Mouse (Mus musculus) left cerebral cortex, postnatal 10 days (tissue): ENCODE data around the gene Tmem215. TPM values are rescaled to one million over a fixed set of nuclear protein-coding genes. Genes with fewer than 3 reads are reported as not detected.

Source experiments
- DNase-seq, 2 experiments: peaks; one replicate each; pipeline ENCODE4 v3.0.0; 2021 to 2022; ENCODE audit warnings: low spot score in 2 of 2, mixed read lengths in 1 of 2; ENCODE audit errors: extremely low spot score in 1 of 2
- intact Hi-C: fragments of 180-260 bp; cut with DNase I; formaldehyde crosslinking; loops from one replicate; pipeline ENCODE4 v1.15.1; 2025
- total RNA-seq, 2 experiments: library from RNA; stranded (reverse); gene quantifications; 2 replicates each; pipeline ENCODE4 v1.2.3; 2021

Gene Tmem215
- 1 to 10 TPM; 8.4 to 9.2 TPM for total RNA-seq

- intact Hi-C loops: no loop called here
- no peak for DNase-seq
Observed at GRCm38 (mm10) chr4:40471880-40472279, at the start of gene Tmem215. TSS of gene Tmem215 (plus strand) at chr4:40472180.

DNA sequence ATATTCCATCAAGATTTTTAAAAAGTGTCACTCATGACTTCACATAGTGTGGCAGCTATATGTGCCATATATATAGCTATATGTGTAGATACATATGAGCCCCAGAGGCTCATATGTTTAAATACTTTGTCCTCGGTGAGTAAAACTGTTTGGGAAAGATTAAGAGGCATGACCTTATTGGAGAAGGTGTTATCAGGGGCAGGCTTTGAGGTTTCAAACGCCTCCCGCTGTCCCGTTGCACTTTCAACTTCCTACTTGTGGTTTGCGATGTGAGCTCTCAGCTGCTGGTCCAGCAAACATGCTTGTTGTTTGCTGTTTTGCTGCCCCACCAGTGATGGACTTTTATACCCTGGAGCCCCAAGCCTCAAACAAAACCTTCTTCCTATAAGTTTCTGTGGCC, 40.1 kb upstream of the Tmem215 start:
- DNase-seq: no peak
- intact Hi-C loops: no loop called here

GRCm38 (mm10) chr4:40433379-40433778, 38.6 kb upstream of the Tmem215 start:
- DNase-seq: no peak
- intact Hi-C loops: no loop called here

- intact Hi-C loops: no loop called here
- no peak for DNase-seq
Observed at GRCm38 (mm10) chr4:40434388-40434787, 37.6 kb upstream of the Tmem215 start.

GRCm38 (mm10) chr4:40443565-40443964, 28.4 kb upstream of the Tmem215 start:
- intact Hi-C loops: no loop called here
- DNase-seq: no peak

GRCm38 (mm10) chr4:40472700-40473530, 935 bp downstream of the Tmem215 start:
- intact Hi-C loops: no loop called here

GRCm38 (mm10) chr4:40473911-40474310, 1.9 kb downstream of the Tmem215 start:
- no peak for DNase-seq
- intact Hi-C loops: no loop called here

More at GRCm38 (mm10) chr4:40472700-40473530, 935 bp downstream of the Tmem215 start:
- DNase-seq: peak in 1 of 2 experiments; percentile 59

DNA sequence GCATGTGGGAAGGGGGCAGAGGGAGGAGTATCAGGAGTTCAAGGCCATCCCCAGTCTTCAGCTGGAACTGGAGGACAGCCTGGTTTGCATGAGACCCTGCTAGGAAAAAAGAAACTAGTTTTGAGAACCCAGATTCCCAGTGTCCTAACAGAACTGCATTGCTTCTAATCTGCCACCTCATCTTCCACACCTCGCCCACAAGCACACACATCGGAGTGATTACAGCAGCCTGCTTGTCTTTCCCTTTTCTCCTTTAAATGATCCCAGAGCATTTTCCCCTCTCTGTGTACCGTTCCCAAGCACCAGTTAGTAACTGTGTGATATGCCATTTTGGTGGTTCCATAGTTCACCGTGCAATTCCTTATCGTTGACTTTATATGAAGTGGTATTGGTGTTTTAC, 6.0 kb downstream of the Tmem215 start:
- intact Hi-C loops: no loop called here
- DNase-seq: no peak

GRCm38 (mm10) chr4:40486546-40486945, 14.6 kb downstream of the Tmem215 start:
- no peak for DNase-seq

DNA sequence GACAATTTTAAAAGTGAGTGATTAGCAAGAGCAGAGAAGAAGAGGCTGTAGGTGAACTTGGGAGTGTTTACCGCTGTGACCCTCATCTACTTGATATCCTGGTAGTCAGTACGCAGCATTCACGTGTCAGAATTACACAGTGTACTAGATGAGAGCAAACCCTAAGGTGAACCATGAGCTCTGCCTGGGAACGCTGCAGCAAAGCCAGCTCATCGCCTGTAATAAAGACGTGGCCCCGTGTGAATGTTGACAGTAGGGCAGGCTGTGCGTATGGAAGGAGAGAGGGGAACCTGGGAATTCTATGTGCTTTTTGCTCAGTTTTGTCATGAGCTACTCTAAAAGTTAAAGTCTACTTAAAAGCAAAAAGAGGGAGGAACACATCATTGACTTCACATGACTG, 19.8 kb downstream of the Tmem215 start:
- intact Hi-C loops: no loop called here
- no peak for DNase-seq

More at GRCm38 (mm10) chr4:40486546-40486945, 14.6 kb downstream of the Tmem215 start:
- intact Hi-C loops: no loop called here

DNA sequence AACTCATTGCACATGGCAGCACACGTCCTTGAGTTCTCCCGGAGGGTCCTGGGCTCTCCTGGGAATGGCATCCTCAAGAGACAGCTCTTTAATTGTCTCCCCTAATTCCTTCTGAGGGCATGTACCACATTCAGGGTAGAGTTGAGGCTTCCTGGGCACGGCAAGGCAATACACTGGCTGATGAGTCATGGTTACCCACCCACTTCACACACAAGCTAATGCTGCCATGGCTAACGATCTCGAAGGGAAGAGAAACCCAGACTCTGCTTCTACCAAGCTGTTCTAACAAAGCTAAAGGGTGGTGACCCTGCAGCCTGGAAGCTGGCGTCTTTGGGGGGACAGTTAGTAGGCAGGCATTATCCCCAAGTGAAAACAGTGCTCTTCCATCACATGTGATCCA, 24.4 kb downstream of the Tmem215 start:
- intact Hi-C loops: no loop called here

GRCm38 (mm10) chr4:40496828-40497227, 24.8 kb downstream of the Tmem215 start:
- no peak for DNase-seq

More for the DNA sequence above, 24.4 kb downstream of the Tmem215 start:
- DNase-seq: no peak

GRCm38 (mm10) chr4:40499812-40500591, 28.0 kb downstream of the Tmem215 start:
- no peak for DNase-seq
- intact Hi-C loops: no loop called here

More at GRCm38 (mm10) chr4:40496828-40497227, 24.8 kb downstream of the Tmem215 start:
- intact Hi-C loops: no loop called here

DNA sequence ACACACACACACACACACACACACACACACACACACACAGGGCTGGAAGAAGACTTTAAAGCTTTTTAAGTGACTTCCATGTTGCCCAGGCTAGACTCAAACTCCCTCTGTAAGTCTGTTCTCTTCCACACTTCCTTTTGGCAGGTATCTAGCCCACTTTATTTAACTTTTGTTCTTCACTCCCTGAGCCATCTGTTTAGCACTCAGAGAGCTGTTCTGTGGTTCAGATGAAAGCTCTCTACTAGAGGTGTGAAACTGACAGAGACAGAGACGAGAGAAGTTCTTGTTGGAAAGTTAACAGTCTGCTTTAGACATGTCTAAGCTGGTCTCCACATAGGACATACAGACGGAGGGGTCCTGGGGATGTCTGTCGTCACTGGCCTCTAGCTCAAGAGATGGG, 30.5 kb downstream of the Tmem215 start:
- intact Hi-C loops: no loop called here
- no peak for DNase-seq

GRCm38 (mm10) chr4:40509534-40509933, 37.6 kb downstream of the Tmem215 start:
- intact Hi-C loops: no loop called here
- DNase-seq: no peak

DNA sequence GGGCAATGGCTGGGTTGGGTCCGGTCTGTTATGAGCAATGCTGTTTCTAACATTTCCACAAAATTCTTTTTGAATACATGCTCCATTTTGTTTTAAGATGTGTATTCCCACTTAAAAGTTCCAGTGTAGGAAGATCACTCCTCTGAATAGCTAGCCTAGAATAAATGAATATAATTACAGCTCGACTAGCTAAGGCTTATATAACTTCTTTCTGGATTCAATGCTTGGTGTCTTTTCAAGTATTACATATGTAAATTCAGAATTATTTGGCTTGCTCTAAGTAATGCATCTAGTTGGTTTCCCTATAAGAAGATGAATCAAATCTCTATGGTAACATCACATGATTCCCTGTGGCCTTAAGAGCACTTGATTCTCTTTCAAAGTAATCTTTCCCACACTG, 41.3 kb downstream of the Tmem215 start:
- intact Hi-C loops: loop anchor here (10.0 kb wide), 1 partner anchor 198 kb away; no protein-coding TSS in a partner anchor
- DNase-seq: no peak

DNA sequence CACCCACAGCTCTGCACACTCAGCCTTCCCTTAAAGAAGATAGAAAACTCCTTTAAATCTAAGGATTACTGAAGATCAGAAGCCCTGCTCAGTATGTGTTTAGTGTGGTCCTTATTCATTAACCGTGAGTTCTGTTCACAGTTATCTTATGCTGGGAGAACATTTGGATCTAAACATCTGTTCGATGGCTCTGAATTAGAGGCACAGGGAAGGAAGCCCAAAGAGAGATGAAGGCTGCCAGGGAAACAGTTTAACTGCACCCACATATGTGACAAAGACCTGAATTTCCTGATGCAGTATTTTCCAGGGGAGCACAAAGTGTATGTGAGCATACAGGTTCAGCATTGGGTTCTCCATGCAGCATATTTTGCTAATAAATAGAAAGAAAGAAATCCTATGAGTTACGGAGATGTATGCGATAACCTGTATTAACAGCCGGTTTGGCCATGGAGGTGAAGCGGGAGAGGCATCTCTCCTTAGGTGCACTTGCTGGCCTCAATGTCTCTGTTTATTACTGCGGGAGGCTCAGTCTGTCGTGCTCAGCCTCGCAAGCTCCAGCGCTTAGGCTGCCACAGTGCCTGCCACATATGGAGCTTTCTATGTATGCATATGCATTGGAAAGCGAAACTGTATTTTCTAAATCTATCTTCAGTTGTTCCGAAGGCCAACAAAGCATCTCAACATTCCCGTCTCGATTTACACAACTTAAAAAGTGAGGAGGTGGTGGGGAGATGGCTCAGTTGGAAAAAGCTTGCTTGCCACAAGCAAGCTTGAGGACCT, 46.8 kb downstream of the Tmem215 start:
- DNase-seq: peak in 1 of 2 experiments; percentile 34
- intact Hi-C loops: loop anchor here (10.0 kb wide), 1 partner anchor 204 kb away; no protein-coding TSS in a partner anchor
